Mouse (Mus musculus): ENCODE results near the gene Gja8.

Gja8 gene

DNA sequence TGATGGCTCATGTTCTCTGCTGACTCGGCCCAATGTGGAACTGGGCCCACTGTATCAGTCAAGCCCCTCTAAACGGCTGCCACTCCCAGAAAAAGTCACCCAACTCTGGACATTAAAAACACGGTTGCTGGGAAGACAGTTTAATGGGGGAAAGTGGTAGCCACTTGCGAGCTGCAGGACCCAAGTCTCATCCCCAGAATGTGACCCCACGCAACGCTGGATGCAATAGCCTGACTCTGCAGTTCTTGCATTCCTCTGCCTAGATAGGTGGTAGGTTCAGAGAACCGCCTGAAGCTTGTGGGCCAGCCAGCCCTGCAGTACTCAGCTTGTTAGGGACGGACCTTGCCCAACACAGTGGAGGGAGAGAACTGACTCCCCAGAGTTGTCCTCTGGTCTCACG is 46.3 kb downstream of the Gja8 start:
- no peak for DNase-seq (ENCODE audit: low spot score)

DNA sequence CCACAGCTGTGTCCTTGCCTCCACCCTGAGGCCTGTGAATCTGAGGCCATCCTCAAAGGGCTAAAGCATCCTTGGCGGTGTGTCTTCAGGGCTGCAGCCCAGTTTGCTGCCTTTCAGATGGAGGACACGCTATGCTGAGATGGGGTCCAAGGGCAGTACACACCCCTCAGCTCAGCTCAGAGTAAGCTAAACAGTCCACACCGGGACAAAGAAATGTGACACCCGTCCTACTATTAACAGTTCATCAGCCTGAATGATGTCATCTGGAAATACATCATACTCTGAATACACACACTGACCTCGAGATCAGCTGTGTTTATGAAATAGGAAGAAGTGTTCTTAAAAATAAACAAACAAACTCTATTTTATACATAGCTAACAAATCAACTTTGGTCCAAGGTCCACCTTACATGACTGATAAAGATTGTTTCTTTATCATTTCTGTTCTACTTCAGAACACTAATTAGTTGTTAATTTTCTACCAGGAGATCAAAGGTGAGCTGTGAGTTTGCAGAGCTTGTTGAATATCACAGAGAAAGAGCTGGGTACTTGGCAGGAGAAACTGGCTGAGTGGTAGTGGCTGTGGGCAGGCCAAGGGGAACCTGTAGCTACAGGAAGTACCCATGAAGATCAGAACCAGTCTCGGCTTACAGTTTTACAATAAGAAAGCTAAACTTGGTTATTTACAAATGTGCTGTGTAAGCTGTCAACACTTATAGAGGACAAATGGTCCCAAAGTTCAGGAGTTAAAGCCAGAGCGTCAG is 50.8 kb downstream of the Gja8 start:
- no peak for DNase-seq (ENCODE audit: low spot score)

DNA sequence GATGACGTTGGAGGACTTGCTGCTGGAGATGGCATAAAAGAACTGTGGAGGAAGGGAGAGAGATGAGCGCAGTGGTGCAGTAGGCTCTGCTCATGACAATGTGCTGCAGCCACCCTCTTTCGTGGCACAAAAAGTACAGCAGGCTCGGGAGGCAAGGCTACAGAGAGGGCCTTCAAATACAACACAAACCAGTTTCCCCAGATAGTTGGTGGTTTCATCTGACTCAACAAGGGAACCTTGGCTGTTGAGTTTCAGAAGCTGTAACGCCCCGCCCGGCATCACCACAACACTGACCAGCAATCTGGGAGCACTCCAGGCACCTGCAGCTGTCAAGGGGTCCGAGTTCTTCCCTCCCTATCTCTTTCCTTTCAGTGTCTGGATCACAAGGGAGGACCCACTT is 53.3 kb downstream of the Gja8 start:
- DNase-seq (ENCODE audit: low spot score), result no peak

DNA sequence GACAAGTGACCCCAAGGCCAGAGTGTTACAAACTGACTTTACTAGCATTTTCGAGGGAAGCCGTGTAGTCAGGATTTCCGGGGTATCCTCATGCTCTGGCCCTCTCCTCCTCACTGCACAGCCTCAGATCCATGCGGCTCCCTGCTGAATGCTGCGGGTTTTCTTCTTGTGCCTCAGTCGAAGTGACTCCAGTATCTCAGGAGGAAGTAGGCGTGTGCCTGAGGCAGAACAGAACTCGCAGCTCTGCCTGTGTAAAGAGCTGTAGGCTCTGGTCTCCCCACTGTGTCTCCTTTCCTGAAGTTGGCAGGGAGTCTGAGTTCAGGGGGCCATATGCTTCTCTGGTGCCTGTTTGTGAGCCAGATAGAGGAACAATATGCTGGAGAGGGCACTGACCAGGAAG is 54.8 kb downstream of the Gja8 start:
- DNase-seq (ENCODE audit: low spot score), result no peak

DNA sequence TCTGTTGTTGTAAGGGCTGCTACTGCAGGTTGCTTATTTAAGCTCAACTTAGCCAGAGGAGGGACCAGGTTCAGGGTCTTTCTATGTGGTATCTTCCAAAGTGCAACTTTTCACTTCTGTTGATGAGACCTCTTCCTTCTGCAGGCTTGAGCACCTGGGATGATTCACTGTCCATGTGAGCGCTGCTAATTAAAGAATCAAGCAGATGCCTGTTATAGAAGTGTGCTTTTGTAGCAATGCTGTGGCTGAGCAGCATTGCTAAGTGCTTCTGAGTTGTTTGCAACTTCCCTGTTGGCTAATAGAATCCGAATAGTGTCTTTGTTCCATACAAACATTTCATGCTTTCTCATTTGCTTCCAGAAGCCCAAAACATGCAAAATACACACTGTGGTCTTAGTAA is 55.5 kb downstream of the Gja8 start:
- DNase-seq (ENCODE audit: low spot score), result no peak

DNA sequence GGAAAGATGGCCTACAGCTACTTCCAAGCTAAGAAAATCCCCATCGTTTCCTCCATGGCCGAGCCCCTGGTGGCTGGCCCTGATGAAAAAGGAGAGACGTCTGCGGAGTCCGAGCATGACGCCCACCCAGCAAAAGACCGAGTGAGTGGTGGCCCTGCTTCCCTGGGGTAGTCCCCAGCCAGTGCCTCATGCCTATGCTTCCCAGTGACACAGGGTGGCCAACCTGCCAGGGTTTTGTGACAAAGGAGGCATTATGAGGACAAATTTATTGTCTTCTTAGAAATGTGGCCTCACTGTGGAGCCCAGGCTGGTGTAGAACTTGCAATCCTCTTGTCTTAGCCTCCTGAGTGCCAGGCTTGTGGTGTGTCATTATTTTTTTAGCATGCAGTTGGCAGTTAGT is 56.7 kb downstream of the Gja8 start:
- no peak for DNase-seq (ENCODE audit: low spot score)

DNA sequence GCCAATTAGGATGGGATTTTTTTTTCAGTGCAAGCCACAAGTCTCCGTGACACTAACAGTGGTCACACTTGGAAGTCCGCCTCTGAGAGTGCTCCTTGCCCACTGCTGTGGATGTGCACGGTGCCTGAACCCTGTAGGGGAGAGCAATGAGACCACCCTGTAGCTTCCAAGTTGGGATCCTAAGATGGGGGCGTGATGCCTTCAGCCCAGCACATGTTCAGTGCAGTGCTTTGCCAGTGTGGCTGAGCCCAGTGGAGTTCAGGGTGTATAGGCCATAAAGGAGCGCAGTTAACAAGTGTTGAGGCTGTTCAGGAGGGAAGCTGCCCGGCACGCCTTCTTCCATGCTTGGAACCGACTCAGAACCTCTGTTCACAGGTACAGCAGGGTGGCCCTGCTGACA is 57.3 kb downstream of the Gja8 start:
- no peak for DNase-seq (ENCODE audit: low spot score)

DNA sequence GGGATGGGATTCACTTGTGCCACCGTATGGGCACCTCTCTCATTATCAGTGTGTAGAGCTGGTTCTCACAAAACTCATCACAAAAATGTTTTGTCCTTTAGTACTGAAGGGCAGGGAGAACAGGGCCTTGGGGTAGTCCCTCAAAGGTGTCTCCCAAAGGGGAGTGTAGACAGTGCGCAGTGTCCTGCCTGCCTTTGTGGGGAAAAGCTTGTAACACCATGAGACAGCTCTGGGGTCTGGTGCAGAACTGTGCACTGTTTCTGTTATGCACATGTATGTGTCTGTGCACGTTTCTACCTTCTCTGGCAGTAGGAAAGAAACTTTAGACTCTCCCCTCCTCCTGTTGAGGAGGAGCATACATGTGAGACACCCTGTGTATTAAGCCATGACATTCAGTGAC is 58.0 kb downstream of the Gja8 start:
- no peak for DNase-seq (ENCODE audit: low spot score)

All from embryo, embryonic 10.5 days (tissue).